Mouse (Mus musculus) thymus, adult 2 months (tissue): ENCODE results near the gene Cetn3.

Experiments used
- CTCF ChIP-seq: fragments of 200-500 bp; IDR thresholded peaks from 2 replicates; pipeline ENCODE4 v1.5.1; 2012; ENCODE audit warnings: mild to moderate bottlenecking, control low read depth, low read length, moderate library complexity, borderline replicate concordance; ENCODE audit not compliant: control insufficient read depth, poor library complexity, insufficient read depth; ENCODE audit errors: extremely low read depth
- POLR2A ChIP-seq: fragments of 200-500 bp; IDR thresholded peaks from 2 replicates; pipeline ENCODE4 v1.6.1; 2012; ENCODE audit warnings: mild to moderate bottlenecking, low read length, control low read depth, moderate library complexity; ENCODE audit not compliant: control insufficient read depth, poor library complexity, insufficient read depth; ENCODE audit errors: extremely low read depth

DNA sequence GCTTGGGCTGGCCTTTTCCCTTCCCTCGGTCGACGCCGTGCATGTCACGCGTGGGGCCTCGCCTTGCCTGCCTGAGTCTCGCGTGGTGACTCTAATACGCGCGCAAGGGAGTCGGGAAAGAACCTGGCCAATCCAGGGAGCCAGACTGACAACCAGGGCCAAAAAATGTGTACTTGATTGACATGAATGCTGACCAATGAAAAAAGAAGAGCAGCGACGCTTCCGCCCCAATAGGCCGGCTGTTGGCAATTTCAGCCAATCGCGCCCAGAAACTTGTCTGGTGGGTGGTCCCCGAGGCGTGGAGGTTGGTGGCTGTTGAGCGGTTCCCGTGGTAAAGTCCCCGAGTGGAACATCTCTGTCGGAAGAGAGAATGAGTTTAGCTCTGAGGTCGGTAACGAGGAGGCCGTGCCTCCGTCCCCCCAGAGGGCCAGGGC is at the start of gene Cetn3:
- TF ChIP-seq POLR2A (no peak; the same call in 1 of the 2 replicates), CTCF (0 out of 2 replicates have a peak, but pooled peaks have one; percentile 48)
